ENCODE assay signal across 8 mouse cellular contexts in the genomic region with DNA sequence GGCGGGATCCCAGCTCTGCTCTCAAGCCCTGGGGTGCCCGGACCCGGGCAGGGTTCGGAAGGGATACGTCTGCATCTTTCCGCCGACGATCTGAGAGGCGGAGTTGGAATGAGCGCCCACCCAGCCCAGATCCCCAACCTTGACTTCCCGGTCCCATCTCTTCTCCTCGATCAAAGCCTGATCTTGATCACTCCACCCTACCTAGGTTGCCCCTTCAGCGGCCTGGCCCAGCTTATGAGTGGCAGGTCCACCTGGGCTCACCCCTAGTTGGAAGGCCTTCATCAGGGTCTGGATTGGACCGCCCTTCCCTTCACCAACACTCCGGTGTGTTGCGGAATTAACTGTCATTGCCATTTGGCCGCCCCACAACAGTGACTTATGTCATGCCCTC. TPM values are rescaled to one million over a fixed set of nuclear protein-coding genes. Genes with fewer than 3 reads are reported as not detected.
DNase-seq lines count a peak whose midpoint lies in the region; ATAC-seq and TF ChIP-seq lines count a peak whose summit lies in the region.

Gene Rab15 (minus strand): TSS at position 258 of the 391 bp plus-strand sequence.

- peak within 1 kb of the TSS; percentile 80 for H3K4me2 ChIP-seq in hindbrain, embryonic 15.5 days
- H3K4me2 ChIP-seq in liver, postnatal 0 days (ENCODE audit: low read depth, low read length): peak within 1 kb of the TSS; percentile 93

- TF ChIP-seq EP300 in liver, postnatal 0 days (IDR thresholded peaks at IDR 0.05; ENCODE audit: low read depth): no peak

- H3K9me3 ChIP-seq in hindbrain, embryonic 15.5 days: no peaks in the 10 kb centered on the region
- no peaks in the 10 kb centered on the region for H3K9me3 ChIP-seq in liver, postnatal 0 days (ENCODE audit: low read length)

- TF ChIP-seq CTCF in liver, postnatal 0 days (IDR thresholded peaks at IDR 0.05; ENCODE audit: low read depth): no peak

- no peaks in the 10 kb centered on the region for H3K36me3 ChIP-seq in hindbrain, embryonic 15.5 days
- no peaks in the 10 kb centered on the region for H3K36me3 ChIP-seq in liver, postnatal 0 days (replicated peaks; ENCODE audit: insufficient read depth, low read length)

- peak within 1 kb of the TSS; percentile 83 for H3K4me3 ChIP-seq in hindbrain, embryonic 15.5 days
- H3K4me3 ChIP-seq in liver, postnatal 0 days (ENCODE audit: low read depth, low read length): peak within 1 kb of the TSS; percentile 55

- no peak for DNase-seq in frontal cortex, postnatal 14 days (ENCODE audit: low spot score in 2 of 2)
- DNase-seq in retina, postnatal 7 days (ENCODE audit: low read depth, low spot score): peak; percentile 17
- DNase-seq in retina, embryonic 14.5 days (ENCODE audit: low spot score): no peak
- DNase-seq in liver, postnatal 0 days: no peak
- DNase-seq in c-Kit-positive CD71-positive TER-119-positive erythroid progenitor cells, embryonic 14.5 days (ENCODE audit: low spot score): no peak
- DNase-seq in kidney, adult 8-10 months: no peak

- ATAC-seq in frontal cortex, adult (ENCODE audit: low TSS enrichment): peak; percentile 2; the same call in 1 of the 2 replicates
- peak; percentile 35 for ATAC-seq in hindbrain, embryonic 15.5 days (ENCODE audit: low FRiP score, low read depth)
- ATAC-seq in liver, postnatal 0 days: no peak

- H3K4me1 ChIP-seq in hindbrain, embryonic 15.5 days (replicated peaks): peaks cover 41% of the 10 kb centered on the region
- H3K4me1 ChIP-seq in liver, postnatal 0 days (ENCODE audit: insufficient read depth): peaks cover 5% of the 10 kb centered on the region

- WGBS in hindbrain, embryonic 15.5 days: 4% methylated on average over 14 of the region's 17 CpGs
- 5% methylated on average over 14 of the region's 17 CpGs for WGBS in liver, postnatal 0 days (ENCODE audit: insufficient replicate concordance)

- H3K9ac ChIP-seq in hindbrain, embryonic 15.5 days: peak within 1 kb of the TSS; percentile 89
- peak within 1 kb of the TSS; percentile 53 for H3K9ac ChIP-seq in liver, postnatal 0 days (replicated peaks)

- H3K27ac ChIP-seq in hindbrain, embryonic 15.5 days (replicated peaks): peak within 1 kb of the TSS; percentile 88
- H3K27ac ChIP-seq in liver, postnatal 0 days (ENCODE audit: low read depth): no peak within 1 kb of the TSS

- H3K27me3 ChIP-seq in hindbrain, embryonic 15.5 days: peaks cover 7% of the 10 kb centered on the region; the same call in 1 of the 2 replicates
- peaks cover 52% of the 10 kb centered on the region for H3K27me3 ChIP-seq in liver, postnatal 0 days (ENCODE audit: insufficient read depth, low read length)

RNA-seq across cellular contexts. Expression of gene Rab15, which starts in this region (rescaled TPM):
- 51.8 and 52.5 TPM in 2 replicates for polyA plus RNA-seq in hindbrain, embryonic 15.5 days (2015; fragmentation: Nextera tagmentation; extraction: Ambion mirVana)
- polyA plus RNA-seq in liver, postnatal 0 days (2015; fragmentation: Nextera tagmentation; extraction: Ambion mirVana): 0.08 and 0.19 TPM in 2 replicates

Comparison
In these comparisons a context has a peak if more than half of its experiments do, and no peak if none do; other contexts are left out.
1. RNA of gene Rab15 (polyA plus RNA-seq): 51.8 to 52.5 TPM in hindbrain, embryonic 15.5 days; 0.08 to 0.19 TPM in liver, postnatal 0 days; every median in the first group is over 10 times any median in the second.